Mouse (Mus musculus) cerebellum, adult 2 months (tissue): ENCODE results near the gene Golt1a.

ENCODE experiments used
- CTCF ChIP-seq: fragments of 200-500 bp; IDR thresholded peaks from 2 replicates; pipeline ENCODE4 v1.5.1; 2011; ENCODE audit warnings: low read depth, mild to moderate bottlenecking, control low read depth, low read length, moderate library complexity, borderline replicate concordance; ENCODE audit not compliant: insufficient read depth
- POLR2A ChIP-seq: fragments of 200-500 bp; IDR thresholded peaks from 2 replicates; pipeline ENCODE4 v1.6.1; 2011; ENCODE audit warnings: low read length, control low read depth, borderline replicate concordance; ENCODE audit not compliant: insufficient read depth

DNA sequence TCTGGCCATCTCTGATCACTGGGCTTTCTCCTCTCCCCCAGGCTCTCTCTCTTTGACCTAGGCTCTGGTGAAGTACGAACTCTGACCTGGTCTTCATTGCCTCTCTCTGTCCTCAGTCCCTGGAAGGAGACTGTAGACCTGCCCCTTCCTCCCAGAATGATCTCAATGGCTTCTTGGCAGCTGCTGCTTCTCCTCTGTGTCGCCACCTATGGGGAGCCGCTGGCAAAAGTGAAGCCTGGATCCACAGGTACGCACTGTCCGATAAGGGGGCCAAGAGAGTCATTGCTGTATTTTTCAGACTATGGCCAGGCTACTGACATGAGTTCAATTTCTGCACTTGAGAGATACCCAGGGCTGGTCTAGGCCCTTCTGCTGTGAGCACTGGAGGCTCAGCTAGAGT is 17.5 kb downstream of the Golt1a start:
- no peak for TF ChIP-seq POLR2A
- TF ChIP-seq CTCF: no peak
